Mouse (Mus musculus) liver, adult 2 months (tissue): ENCODE results near the gene Ptgs2. TPM values are rescaled to one million over a fixed set of nuclear protein-coding genes. Genes with fewer than 3 reads are reported as not detected.

Experiments used
- DNase-seq: peaks from one replicate; pipeline ENCODE4 v3.0.0-alpha.2; 2011; ENCODE audit warnings: low read depth, low spot score; ENCODE audit errors: extremely low read depth
- H3K27ac ChIP-seq: fragments of 200-500 bp; replicated peaks from 2 replicates; pipeline ENCODE4 v1.5.1; 2012; ENCODE audit warnings: low read depth, mild to moderate bottlenecking, control low read depth, inconsistent platforms, low read length; ENCODE audit not compliant: insufficient read depth
- H3K27me3 ChIP-seq: fragments of 200-500 bp; 2 replicates; pipeline ENCODE4 v1.6.1; 2012; ENCODE audit warnings: mild to moderate bottlenecking, moderate library complexity, low read length, inconsistent platforms; ENCODE audit not compliant: control insufficient read depth, insufficient read depth
- H3K36me3 ChIP-seq: fragments of 200-500 bp; 2 replicates; pipeline ENCODE4 v1.6.1; 2012; ENCODE audit warnings: low read length, inconsistent platforms; ENCODE audit not compliant: control insufficient read depth, insufficient read depth
- H3K4me1 ChIP-seq: fragments of 200-500 bp; 2 replicates; pipeline ENCODE4 v1.6.1; 2011; ENCODE audit warnings: low read length; ENCODE audit not compliant: control insufficient read depth, insufficient read depth
- H3K4me3 ChIP-seq: fragments of 200-500 bp; 2 replicates; pipeline ENCODE4 v1.5.1; 2011; ENCODE audit warnings: low read depth, mild to moderate bottlenecking, control low read depth, low read length, moderate library complexity; ENCODE audit not compliant: insufficient read depth
- H3K79me2 ChIP-seq: fragments of 200-500 bp; 2 replicates; pipeline ENCODE4 v1.6.1; 2012; ENCODE audit warnings: inconsistent platforms, mild to moderate bottlenecking, low read length, moderate library complexity; ENCODE audit not compliant: control insufficient read depth, insufficient read depth
- H3K9ac ChIP-seq: fragments of 200-500 bp; 2 replicates; pipeline ENCODE4 v1.6.1; 2012; ENCODE audit warnings: low read depth, mild to moderate bottlenecking, control low read depth, inconsistent platforms, low read length
- CTCF ChIP-seq: fragments of 200-500 bp; IDR thresholded peaks from 2 replicates; pipeline ENCODE4 v1.5.1; 2011; ENCODE audit warnings: low read depth, low read length, control low read depth
- POLR2A ChIP-seq: fragments of 200-500 bp; IDR thresholded peaks from 2 replicates; pipeline ENCODE4 v1.6.1; 2011; ENCODE audit warnings: low read length, control low read depth; ENCODE audit not compliant: insufficient read depth; ENCODE audit errors: extremely low read depth
- WGBS: fragments of 180-500 bp; shearing (Covaris S2); methylation state at CpG from one replicate; pipeline ENCODE4 v1.1.7; 2018; 5-methylcytosine and 5-hydroxymethylcytosine counted together
- polyA plus RNA-seq: library from polyadenylated mRNA; depleted of rRNA; stranded (reverse); fragments of >200 nt; gene quantifications from 2 replicates; pipeline ENCODE4 v1.2.3, GENCODE M21; 2012; rRNA removed
- total RNA-seq: library from RNA; depleted of rRNA; stranded (reverse); fragments of >200 nt; gene quantifications from 2 replicates; pipeline ENCODE4 v1.2.3, GENCODE M21; 2014; rRNA removed

Ptgs2 gene
- total and polyA plus RNA-seq, 2 experiments, result not detected

GRCm38 (mm10) chr1:150151411-150151810 lies 51.6 kb downstream of the Ptgs2 start:
- Histone ChIP-seq H3K36me3 (no peaks in the 10 kb centered on the region), H3K27ac (no peak overlapping the region), H3K27me3 (no peaks in the 10 kb centered on the region), H3K4me1 (no peaks in the 10 kb centered on the region), H3K9ac (no peak overlapping the region), H3K4me3 (no peak overlapping the region), H3K79me2 (no peaks in the 10 kb centered on the region)
- no peak for DNase-seq
- 62% methylated on average over 3 of the region's 3 CpGs for WGBS
- TF ChIP-seq POLR2A (no peak), CTCF (no peak)

Other genes starting within 250 kb of the Ptgs2 start
- gene Pla2g4a, start 138.7 kb upstream of the Ptgs2 start, total RNA-seq, result 2.4 and 2.5 TPM in 2 replicates
- 0.15 and 0.24 TPM in 2 replicates for gene Pla2g4a, start 138.7 kb upstream of the Ptgs2 start, polyA plus RNA-seq
- not detected in 2 replicates for gene Pdc, start 219.4 kb downstream of the Ptgs2 start, total RNA-seq
- not detected in 2 replicates for gene Pdc, start 219.4 kb downstream of the Ptgs2 start, polyA plus RNA-seq